Mouse (Mus musculus) thymus, adult 2 months (tissue): ENCODE data around the gene Angptl1.

Experiments
- CTCF ChIP-seq: fragments of 200-500 bp; IDR thresholded peaks from 2 replicates; pipeline ENCODE4 v1.5.1; 2012; ENCODE audit warnings: mild to moderate bottlenecking, control low read depth, low read length, moderate library complexity, borderline replicate concordance; ENCODE audit not compliant: control insufficient read depth, poor library complexity, insufficient read depth; ENCODE audit errors: extremely low read depth
- POLR2A ChIP-seq: fragments of 200-500 bp; IDR thresholded peaks from 2 replicates; pipeline ENCODE4 v1.6.1; 2012; ENCODE audit warnings: mild to moderate bottlenecking, low read length, control low read depth, moderate library complexity; ENCODE audit not compliant: control insufficient read depth, poor library complexity, insufficient read depth; ENCODE audit errors: extremely low read depth

GRCm38 (mm10) chr1:156789844-156790490 is 48.4 kb upstream of the Angptl1 start:
- TF ChIP-seq CTCF = no peak
- TF ChIP-seq POLR2A = no peak
